ENCODE assay signal across 8 mouse cellular contexts in the genomic region with DNA sequence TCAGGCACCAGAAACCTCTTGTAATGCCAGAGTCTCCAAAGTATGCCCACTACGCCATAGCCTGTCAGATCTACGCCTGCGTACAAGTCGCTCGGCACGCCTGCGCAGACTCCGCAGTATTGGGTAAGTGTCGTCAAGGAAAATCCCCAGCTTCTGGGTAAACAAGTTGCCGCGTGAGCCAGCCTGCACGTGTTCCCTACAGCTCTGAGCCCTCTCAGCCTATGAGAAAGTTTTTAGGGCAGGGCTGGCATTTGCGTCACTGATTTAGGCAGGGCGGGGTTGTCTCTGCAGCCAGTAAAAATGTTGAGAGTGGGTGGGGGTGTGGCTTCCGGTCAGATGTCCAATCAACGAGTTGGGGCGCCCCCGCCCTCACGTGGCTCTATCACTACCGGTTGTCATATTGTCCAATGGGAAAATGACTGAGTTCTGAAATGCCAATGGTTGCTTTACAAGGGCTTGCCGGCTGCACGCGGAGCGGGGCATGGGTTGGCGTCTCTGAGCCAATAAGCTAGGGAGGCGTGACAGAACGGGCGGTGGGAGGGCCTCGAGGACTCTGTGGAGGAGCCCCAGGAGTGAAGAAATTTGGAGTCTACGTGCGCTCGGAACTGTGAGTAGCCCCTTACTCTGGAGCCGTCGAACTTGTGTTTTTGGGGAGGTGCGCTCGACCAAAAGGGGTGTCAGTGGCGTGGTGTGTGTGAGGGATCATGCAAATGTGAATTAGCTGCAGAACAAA. TPM values are rescaled to one million over a fixed set of nuclear protein-coding genes. Genes with fewer than 3 reads are reported as not detected.
DNase-seq lines count a peak whose midpoint lies in the region; ATAC-seq and TF ChIP-seq lines count a peak whose summit lies in the region.

Per1 (plus strand) TSS at position 521 of the 733 bp plus-strand sequence.

- WGBS in hindbrain, embryonic 16.5 days, result under 1% methylated on average over 37 of the region's 37 CpGs

- H3K4me1 ChIP-seq in hindbrain, embryonic 16.5 days (ENCODE audit: control insufficient read depth, insufficient read depth, low read depth, low read length), result peaks cover 52% of the 10 kb centered on the region

- DNase-seq in WW6 (ENCODE audit: low read depth, low spot score), result peak; percentile 100
- peak; percentile 89 to 95 for DNase-seq in cerebellum, postnatal 4 days (ENCODE audit: low spot score in 2 of 2)
- peak; percentile 100 for DNase-seq in gastrocnemius, adult 18-20 months (ENCODE audit: low spot score)
- DNase-seq in left cerebral cortex, adult 2 months (ENCODE audit: extremely low spot score in 1 of 2, low spot score in 2 of 2), result peak; percentile 98 to 100
- DNase-seq in right cerebral cortex, adult 2 months (ENCODE audit: low spot score in 2 of 2), result peak; percentile 100
- DNase-seq in urinary bladder, postnatal 14 days (ENCODE audit: low spot score), result peak; percentile 99

- peak within 1 kb of the TSS; percentile 79 for H3K4me2 ChIP-seq in hindbrain, embryonic 16.5 days (ENCODE audit: low read length)

- H3K36me3 ChIP-seq in hindbrain, embryonic 16.5 days (ENCODE audit: control insufficient read depth, insufficient read depth, low read length), result peaks cover 6% of the 10 kb centered on the region

- intact Hi-C loops in left cerebral cortex, adult 2 months (cut with DNase I), result loop anchor here (5.0 kb wide), 1 partner anchor 317 kb away; the partner anchor contains the start of gene Kdm6b

- H3K27me3 ChIP-seq in hindbrain, embryonic 16.5 days (replicated peaks; ENCODE audit: control insufficient read depth, insufficient read depth, low read length), result no peaks in the 10 kb centered on the region

- H3K4me3 ChIP-seq in hindbrain, embryonic 16.5 days (ENCODE audit: low read length), result peak within 1 kb of the TSS; percentile 42
- H3K4me3 ChIP-seq in left cerebral cortex, adult 2 months, result peak within 1 kb of the TSS; percentile 87

- H3K27ac ChIP-seq in hindbrain, embryonic 16.5 days (ENCODE audit: low read depth, low read length), result peak within 1 kb of the TSS; percentile 87
- peak within 1 kb of the TSS; percentile 99 for H3K27ac ChIP-seq in left cerebral cortex, adult 2 months

- H3K9me3 ChIP-seq in hindbrain, embryonic 16.5 days (ENCODE audit: control insufficient read depth, low read length), result no peaks in the 10 kb centered on the region

- peak; percentile 95 for ATAC-seq in hindbrain, embryonic 16.5 days
- ATAC-seq in megakaryocyte, adult 5-6 weeks (ENCODE audit: poor library complexity, severe bottlenecking), result peak; percentile 60

- TF ChIP-seq CTCF in left cerebral cortex, adult 2 months (IDR thresholded peaks at IDR 0.05), result no peak

- peak within 1 kb of the TSS; percentile 56 for H3K9ac ChIP-seq in hindbrain, embryonic 16.5 days (ENCODE audit: low read depth, low read length)

RNA-seq across cellular contexts. Expression of gene Per1, which starts in this region (rescaled TPM):
- total RNA-seq in gastrocnemius, adult 18-20 months (2021), result 10 to 100 TPM; 41.9 to 72.2 TPM
- polyA plus RNA-seq in hindbrain, embryonic 16.5 days (2015; fragmentation: Nextera tagmentation; extraction: Ambion mirVana), result 11.1 and 11.2 TPM in 2 replicates
- total RNA-seq in left cerebral cortex, adult 2 months (2021), result 100 to 1,000 TPM; 114 to 185 TPM
- total RNA-seq in megakaryocyte, adult 5-6 weeks (2015), result 6.7 and 12.5 TPM in 2 replicates
- total RNA-seq in megakaryocyte, adult 5-6 weeks (2017), result 7.9 and 8.5 TPM in 2 replicates

Comparison
In these comparisons a context has a peak if more than half of its experiments do, and no peak if none do; other contexts are left out.
1. Peak in every context shown above with its lines: DNase-seq, ATAC-seq, H3K4me3 ChIP-seq and H3K27ac ChIP-seq.